Mouse (Mus musculus): ENCODE data around the gene Gp1ba. TPM values are rescaled to one million over a fixed set of nuclear protein-coding genes. Genes with fewer than 3 reads are reported as not detected.
A peak's percentile ranks its signal among the peaks of the same experiment; 100 is the strongest.

The Gp1ba gene
- polyA plus RNA-seq, 1 experiment from 2014 or later: 1.6 TPM

- Histone ChIP-seq H3K4me3 (ENCODE audit: low read depth, low read length) (no peak overlapping the region), H3K9me3 (ENCODE audit: control insufficient read depth, low read length) (no peaks in the 10 kb centered on the region), H3K27ac (ENCODE audit: low read depth, low read length) (no peak overlapping the region), H3K4me1 (ENCODE audit: control insufficient read depth, insufficient read depth, low read length) (no peaks in the 10 kb centered on the region), H3K36me3 (ENCODE audit: control insufficient read depth, insufficient read depth, low read length) (peaks cover 21% of the 10 kb centered on the region), H3K9ac (ENCODE audit: low read length) (no peak overlapping the region), H3K27me3 (ENCODE audit: control insufficient read depth, insufficient read depth, low read length) (no peaks in the 10 kb centered on the region), H3K4me2 (ENCODE audit: low read depth) (no peak overlapping the region)
- 70% methylated on average over 12 of the region's 12 CpGs for WGBS
- no peak for ATAC-seq (ENCODE audit: insufficient read depth, low FRiP score, low TSS enrichment)
- no peak for DNase-seq (ENCODE audit: low spot score)
Measured at GRCm38 (mm10) chr11:70606717-70607116, 32.2 kb upstream of the Gp1ba start.

DNA sequence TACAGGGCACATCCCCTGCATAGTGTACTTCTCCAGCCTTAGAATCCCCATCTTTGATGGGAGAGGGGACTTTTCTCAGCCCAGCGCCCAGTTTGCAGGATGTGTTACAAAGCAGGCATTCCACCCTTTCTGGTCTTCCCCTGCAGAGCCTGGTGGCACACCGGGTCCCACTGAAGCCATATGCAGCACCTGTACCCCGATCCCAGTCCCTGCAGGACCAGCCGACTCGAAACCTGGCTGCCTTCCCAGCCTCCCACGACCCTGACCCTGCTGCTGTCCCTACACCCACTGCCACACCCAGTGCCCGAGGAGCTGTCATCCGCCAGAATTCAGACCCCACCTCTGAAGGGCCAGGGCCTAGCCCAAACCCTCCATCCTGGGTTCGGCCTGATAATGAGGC lies 31.3 kb upstream of the Gp1ba start:
- no peak overlapping the region for H3K4me2 ChIP-seq (ENCODE audit: low read depth)
- ATAC-seq (ENCODE audit: insufficient read depth, low FRiP score, low TSS enrichment) (no peak), DNase-seq (ENCODE audit: low spot score) (no peak)
- H3K9me3 ChIP-seq (ENCODE audit: control insufficient read depth, low read length): no peaks in the 10 kb centered on the region
- H3K36me3 ChIP-seq (ENCODE audit: control insufficient read depth, insufficient read depth, low read length): peaks cover 23% of the 10 kb centered on the region
- no peak overlapping the region for H3K9ac ChIP-seq (ENCODE audit: low read length)
- H3K27me3 ChIP-seq (ENCODE audit: control insufficient read depth, insufficient read depth, low read length): no peaks in the 10 kb centered on the region
- H3K4me3 ChIP-seq (ENCODE audit: low read depth, low read length): no peak overlapping the region
- 89% methylated on average over 9 of the region's 9 CpGs for WGBS
- no peak overlapping the region for H3K27ac ChIP-seq (ENCODE audit: low read depth, low read length)
- no peaks in the 10 kb centered on the region for H3K4me1 ChIP-seq (ENCODE audit: control insufficient read depth, insufficient read depth, low read length)

DNA sequence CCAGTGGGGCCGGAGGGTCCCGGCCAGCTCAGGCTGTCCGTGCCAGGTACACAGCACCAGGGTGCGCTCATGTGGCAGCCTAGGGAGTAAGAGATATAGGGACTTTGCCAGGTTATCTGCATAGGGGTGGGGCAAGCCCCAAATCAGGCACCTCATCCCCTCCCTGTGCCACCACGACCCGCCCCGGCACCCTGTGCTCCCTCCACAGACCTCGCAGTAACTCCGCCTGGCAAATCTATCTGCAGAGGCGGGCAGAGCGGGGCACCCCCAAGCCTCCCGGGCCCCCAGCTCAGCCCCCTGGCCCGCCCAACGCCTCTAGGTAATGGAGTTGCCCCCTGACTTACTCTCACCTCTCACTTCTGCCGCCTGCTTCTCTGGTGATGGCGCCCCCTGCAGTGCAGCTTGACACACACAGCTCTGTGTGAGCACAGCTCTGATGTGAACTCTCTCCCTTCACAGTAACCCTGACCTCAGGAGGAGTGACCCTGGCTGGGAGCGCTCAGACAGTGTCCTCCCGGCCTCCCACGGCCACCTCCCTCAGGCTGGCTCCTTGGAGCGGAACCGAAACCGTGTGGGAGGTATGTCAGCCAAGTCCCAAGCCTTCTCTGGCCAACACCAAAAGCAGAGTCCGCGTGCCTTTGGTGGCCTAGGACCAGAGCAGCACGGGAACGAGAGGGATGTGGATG lies 30.4 kb upstream of the Gp1ba start:
- peaks cover 22% of the 10 kb centered on the region for H3K36me3 ChIP-seq (ENCODE audit: control insufficient read depth, insufficient read depth, low read length)
- no peaks in the 10 kb centered on the region for H3K27me3 ChIP-seq (ENCODE audit: control insufficient read depth, insufficient read depth, low read length)
- DNase-seq (ENCODE audit: low spot score): no peak

DNA sequence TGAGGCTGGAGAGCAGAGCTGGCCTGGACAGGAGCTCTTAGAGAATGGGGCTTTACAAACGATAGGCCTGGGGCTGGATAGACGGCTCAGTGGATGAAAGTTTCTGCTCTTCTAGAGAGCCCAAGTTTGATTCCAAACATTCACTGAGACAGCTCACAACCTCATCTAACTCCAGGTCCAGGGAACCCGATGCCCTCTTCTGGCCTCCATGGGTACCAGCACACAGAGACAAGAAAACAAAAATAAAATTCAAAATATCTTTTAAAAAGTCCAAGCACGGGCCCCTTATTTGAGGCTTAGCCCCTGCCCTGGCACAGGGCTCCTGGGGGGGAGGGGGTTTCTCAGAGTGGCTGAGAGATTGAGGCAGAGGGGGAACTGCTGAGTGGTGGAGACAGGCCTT lies 28.2 kb upstream of the Gp1ba start:
- Histone ChIP-seq H3K9me3 (ENCODE audit: control insufficient read depth, low read length) (no peaks in the 10 kb centered on the region), H3K4me2 (ENCODE audit: low read depth) (no peak overlapping the region), H3K36me3 (ENCODE audit: control insufficient read depth, insufficient read depth, low read length) (peaks cover 20% of the 10 kb centered on the region), H3K9ac (ENCODE audit: low read length) (no peak overlapping the region), H3K27me3 (ENCODE audit: control insufficient read depth, insufficient read depth, low read length) (no peaks in the 10 kb centered on the region), H3K27ac (ENCODE audit: low read depth, low read length) (no peak overlapping the region), H3K4me1 (ENCODE audit: control insufficient read depth, insufficient read depth, low read length) (peaks cover 4% of the 10 kb centered on the region; the same call in 1 of the 2 replicates), H3K4me3 (ENCODE audit: low read depth, low read length) (no peak overlapping the region)
- WGBS: 88% methylated on average over 4 of the region's 4 CpGs
- DNase-seq (ENCODE audit: low spot score): no peak
- no peak for ATAC-seq (ENCODE audit: insufficient read depth, low FRiP score, low TSS enrichment)

More for the DNA sequence above, 30.4 kb upstream of the Gp1ba start:
- Histone ChIP-seq H3K9me3 (ENCODE audit: control insufficient read depth, low read length) (no peaks in the 10 kb centered on the region), H3K4me2 (ENCODE audit: low read depth) (no peak overlapping the region), H3K27ac (ENCODE audit: low read depth, low read length) (no peak overlapping the region), H3K4me3 (ENCODE audit: low read depth, low read length) (no peak overlapping the region), H3K4me1 (ENCODE audit: control insufficient read depth, insufficient read depth, low read length) (no peaks in the 10 kb centered on the region), H3K9ac (ENCODE audit: low read length) (no peak overlapping the region)
- no peak for ATAC-seq (ENCODE audit: insufficient read depth, low FRiP score, low TSS enrichment)
- 90% methylated on average over 26 of the region's 26 CpGs for WGBS

DNA sequence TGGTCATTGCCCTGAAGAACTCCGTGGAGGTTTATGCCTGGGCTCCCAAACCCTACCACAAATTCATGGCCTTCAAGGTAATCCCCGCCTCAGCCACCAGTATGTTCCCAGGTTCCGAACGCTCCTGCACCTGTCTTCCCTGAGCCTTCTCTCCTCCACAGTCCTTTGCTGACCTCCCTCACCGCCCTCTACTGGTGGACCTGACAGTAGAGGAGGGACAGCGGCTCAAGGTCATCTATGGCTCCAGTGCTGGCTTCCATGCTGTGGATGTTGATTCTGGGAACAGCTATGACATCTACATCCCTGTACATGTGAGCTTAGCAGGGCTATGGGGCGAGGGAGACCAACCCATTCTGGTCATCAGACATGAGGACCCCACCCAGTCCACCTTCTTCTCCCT lies 26.4 kb upstream of the Gp1ba start:
- H3K4me2 ChIP-seq (ENCODE audit: low read depth): no peak overlapping the region
- DNase-seq (ENCODE audit: low spot score) (no peak), ATAC-seq (ENCODE audit: insufficient read depth, low FRiP score, low TSS enrichment) (no peak)
- WGBS: 79% methylated on average over 7 of the region's 7 CpGs
- H3K27me3 ChIP-seq (ENCODE audit: control insufficient read depth, insufficient read depth, low read length): no peaks in the 10 kb centered on the region
- no peaks in the 10 kb centered on the region for H3K9me3 ChIP-seq (ENCODE audit: control insufficient read depth, low read length)
- H3K36me3 ChIP-seq (ENCODE audit: control insufficient read depth, insufficient read depth, low read length): peaks cover 16% of the 10 kb centered on the region
- H3K27ac ChIP-seq (ENCODE audit: low read depth, low read length): no peak overlapping the region
- peaks cover 4% of the 10 kb centered on the region; the same call in 1 of the 2 replicates for H3K4me1 ChIP-seq (ENCODE audit: control insufficient read depth, insufficient read depth, low read length)
- H3K4me3 ChIP-seq (ENCODE audit: low read depth, low read length): no peak overlapping the region
- H3K9ac ChIP-seq (ENCODE audit: low read length): no peak overlapping the region

DNA sequence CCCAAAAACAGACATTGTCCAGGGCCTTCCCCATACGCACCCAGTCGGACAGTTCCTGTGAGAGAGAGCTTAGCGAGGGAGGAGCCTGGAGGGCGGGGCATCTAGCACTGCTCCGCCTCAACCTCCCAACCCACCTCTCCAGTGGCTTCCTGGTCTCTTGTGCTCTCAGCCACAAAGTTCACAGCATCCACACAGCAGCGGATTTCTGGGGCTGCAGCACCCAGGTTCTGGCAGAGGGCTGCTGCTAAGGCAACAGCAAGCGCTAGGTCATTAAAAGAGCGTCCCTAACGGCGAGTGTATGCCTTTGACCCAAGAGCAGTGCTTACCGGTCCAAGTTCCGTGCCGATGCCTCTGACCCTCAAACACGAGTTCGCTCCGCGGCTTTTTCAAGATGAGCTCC lies 23.8 kb upstream of the Gp1ba start:
- H3K4me2 ChIP-seq (ENCODE audit: low read depth): peak overlapping the region; percentile 40
- DNase-seq (ENCODE audit: low spot score) (peak; percentile 56), ATAC-seq (ENCODE audit: insufficient read depth, low FRiP score, low TSS enrichment) (no peak)
- peaks cover 5% of the 10 kb centered on the region for H3K36me3 ChIP-seq (ENCODE audit: control insufficient read depth, insufficient read depth, low read length)
- no peak overlapping the region for H3K27ac ChIP-seq (ENCODE audit: low read depth, low read length)
- no peaks in the 10 kb centered on the region for H3K9me3 ChIP-seq (ENCODE audit: control insufficient read depth, low read length)
- WGBS: 3% methylated on average over 17 of the region's 17 CpGs
- no peaks in the 10 kb centered on the region for H3K27me3 ChIP-seq (ENCODE audit: control insufficient read depth, insufficient read depth, low read length)
- H3K4me3 ChIP-seq (ENCODE audit: low read depth, low read length): peak overlapping the region; percentile 20
- peaks cover 4% of the 10 kb centered on the region; the same call in 1 of the 2 replicates for H3K4me1 ChIP-seq (ENCODE audit: control insufficient read depth, insufficient read depth, low read length)
- peak overlapping the region; percentile 31; the same call in 1 of the 2 replicates for H3K9ac ChIP-seq (ENCODE audit: low read length)

DNA sequence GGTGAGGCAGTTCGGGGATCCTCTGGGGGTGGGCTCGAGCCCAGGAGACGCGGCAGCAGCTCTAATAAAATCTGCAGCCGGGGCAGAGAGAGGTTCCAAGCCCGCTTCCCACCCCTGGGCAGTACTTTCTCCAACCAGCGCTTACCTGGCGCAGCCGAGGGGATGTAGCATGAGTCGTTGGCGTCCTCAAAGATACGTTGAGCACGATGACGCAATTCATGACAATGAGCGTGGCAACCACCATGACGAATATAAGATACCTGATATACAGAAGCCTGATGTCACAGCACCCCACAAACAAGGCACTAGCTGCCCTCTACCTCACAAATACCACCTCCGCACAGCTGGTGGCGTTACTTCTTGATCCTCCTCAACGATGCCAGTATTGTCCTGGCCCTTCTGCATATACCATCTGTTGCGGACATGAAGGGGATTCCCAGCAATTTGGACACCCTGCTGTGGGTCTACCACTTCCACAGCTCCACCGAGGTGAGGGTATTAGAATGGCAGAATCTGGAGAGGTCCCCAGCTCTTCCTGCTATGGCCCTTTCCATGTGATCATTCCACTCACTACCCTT lies 23.3 kb upstream of the Gp1ba start, which contains the start of gene 4930544D05Rik:
Gene 4930544D05Rik, plus strand, starts transcription at position 333 of the 578 bp plus-strand sequence.
- Histone ChIP-seq H3K4me2 (ENCODE audit: low read depth) (peak within 1 kb of the TSS; percentile 40), H3K9me3 (ENCODE audit: control insufficient read depth, low read length) (no peaks in the 10 kb centered on the region), H3K4me1 (ENCODE audit: control insufficient read depth, insufficient read depth, low read length) (peaks cover 4% of the 10 kb centered on the region; the same call in 1 of the 2 replicates), H3K27ac (ENCODE audit: low read depth, low read length) (no peak within 1 kb of the TSS), H3K36me3 (ENCODE audit: control insufficient read depth, insufficient read depth, low read length) (peaks cover 3% of the 10 kb centered on the region), H3K4me3 (ENCODE audit: low read depth, low read length) (peak within 1 kb of the TSS; percentile 20), H3K27me3 (ENCODE audit: control insufficient read depth, insufficient read depth, low read length) (no peaks in the 10 kb centered on the region), H3K9ac (ENCODE audit: low read length) (peak within 1 kb of the TSS; percentile 31; the same call in 1 of the 2 replicates)
- DNase-seq (ENCODE audit: low spot score): no peak
- ATAC-seq (ENCODE audit: insufficient read depth, low FRiP score, low TSS enrichment): no peak
- 15% methylated on average over 21 of the region's 21 CpGs for WGBS

- no peak for DNase-seq (ENCODE audit: low spot score)
- Histone ChIP-seq H3K36me3 (ENCODE audit: control insufficient read depth, insufficient read depth, low read length) (no peaks in the 10 kb centered on the region), H3K4me2 (ENCODE audit: low read depth) (no peak within 1 kb of the TSS), H3K9me3 (ENCODE audit: control insufficient read depth, low read length) (no peaks in the 10 kb centered on the region), H3K9ac (ENCODE audit: low read length) (no peak within 1 kb of the TSS), H3K4me1 (ENCODE audit: control insufficient read depth, insufficient read depth, low read length) (peaks cover 4% of the 10 kb centered on the region; the same call in 1 of the 2 replicates), H3K4me3 (ENCODE audit: low read depth, low read length) (no peak within 1 kb of the TSS), H3K27ac (ENCODE audit: low read depth, low read length) (no peak within 1 kb of the TSS), H3K27me3 (ENCODE audit: control insufficient read depth, insufficient read depth, low read length) (no peaks in the 10 kb centered on the region)
- WGBS: 50% methylated on average over 1 of the region's 1 CpGs
- no peak for ATAC-seq (ENCODE audit: insufficient read depth, low FRiP score, low TSS enrichment)
Measured at GRCm38 (mm10) chr11:70619101-70619500, 19.8 kb upstream of the Gp1ba start, which contains the start of gene Chrne. Chrne (minus strand) TSS chr11:70619216.

Data from neural tube, embryonic 11.5 days (tissue).